Mouse (Mus musculus) left cerebral cortex, postnatal 10 days (tissue): Measurements from ENCODE around the gene Ugt1a2. TPM values are rescaled to one million over a fixed set of nuclear protein-coding genes. Genes with fewer than 3 reads are reported as not detected.

Source experiments
- DNase-seq, 2 experiments: peaks; one replicate each; pipeline ENCODE4 v3.0.0; 2021 to 2022; ENCODE audit warnings: low spot score in 2 of 2, mixed read lengths in 1 of 2; ENCODE audit errors: extremely low spot score in 1 of 2
- intact Hi-C: fragments of 180-260 bp; cut with DNase I; formaldehyde crosslinking; loops from one replicate; pipeline ENCODE4 v1.15.1; 2025
- total RNA-seq, 2 experiments: library from RNA; stranded (reverse); gene quantifications; 2 replicates each; pipeline ENCODE4 v1.2.3; 2021

Gene Ugt1a2
- total RNA-seq, 2 experiments from 2014 or later: 0.17 TPM; not detected in 1

- intact Hi-C loops: no loop called here
Observed at GRCm38 (mm10) chr1:88247660-88248059, 47.3 kb downstream of the Ugt1a2 start.

GRCm38 (mm10) chr1:88248658-88249057 is 48.3 kb downstream of the Ugt1a2 start:
- intact Hi-C loops: no loop called here
- DNase-seq: peak in 1 of 2 experiments; percentile 81

More at GRCm38 (mm10) chr1:88247660-88248059, 47.3 kb downstream of the Ugt1a2 start:
- DNase-seq: peak in 1 of 2 experiments; percentile 57

GRCm38 (mm10) chr1:88249596-88249995 is 49.2 kb downstream of the Ugt1a2 start:
- peak in 1 of 2 experiments; percentile 43 for DNase-seq
- intact Hi-C loops: no loop called here

- intact Hi-C loops: no loop called here
- DNase-seq: peak in 1 of 2 experiments; percentile 32
Observed at GRCm38 (mm10) chr1:88250023-88250422, 49.6 kb downstream of the Ugt1a2 start.

GRCm38 (mm10) chr1:88253106-88253505 is 52.7 kb downstream of the Ugt1a2 start:
- peak in 1 of 2 experiments; percentile 54 for DNase-seq
- intact Hi-C loops: no loop called here

GRCm38 (mm10) chr1:88253540-88253939 is 53.1 kb downstream of the Ugt1a2 start:
- peak in 1 of 2 experiments; percentile 36 for DNase-seq
- intact Hi-C loops: no loop called here

- intact Hi-C loops: no loop called here
- peak in 1 of 2 experiments; percentile 76 for DNase-seq
Observed at GRCm38 (mm10) chr1:88254793-88255465, 54.5 kb downstream of the Ugt1a2 start.

- DNase-seq: peak in 1 of 2 experiments; percentile 64
- intact Hi-C loops: no loop called here
Observed at GRCm38 (mm10) chr1:88255466-88255857, 55.1 kb downstream of the Ugt1a2 start.

GRCm38 (mm10) chr1:88255989-88256754 is 55.8 kb downstream of the Ugt1a2 start:
- DNase-seq: peak in 1 of 2 experiments; percentile 83

GRCm38 (mm10) chr1:88256886-88257663 is 56.7 kb downstream of the Ugt1a2 start:
- intact Hi-C loops: no loop called here
- peak in 1 of 2 experiments; percentile 42 for DNase-seq

More at GRCm38 (mm10) chr1:88255989-88256754, 55.8 kb downstream of the Ugt1a2 start:
- intact Hi-C loops: no loop called here

GRCm38 (mm10) chr1:88257681-88258080 is 57.3 kb downstream of the Ugt1a2 start:
- peak in 1 of 2 experiments; percentile 64 for DNase-seq
- intact Hi-C loops: no loop called here

- intact Hi-C loops: no loop called here
- DNase-seq: peak in 1 of 2 experiments; percentile 51
Observed at GRCm38 (mm10) chr1:88258361-88258760, 58.0 kb downstream of the Ugt1a2 start.

GRCm38 (mm10) chr1:88258881-88259642 is 58.7 kb downstream of the Ugt1a2 start:
- peak in 1 of 2 experiments; percentile 69 for DNase-seq
- intact Hi-C loops: no loop called here

GRCm38 (mm10) chr1:88259643-88260024 is 59.2 kb downstream of the Ugt1a2 start:
- peak in 1 of 2 experiments; percentile 66 for DNase-seq
- intact Hi-C loops: no loop called here

- intact Hi-C loops: no loop called here
- DNase-seq: peak in 1 of 2 experiments; percentile 88
Observed at GRCm38 (mm10) chr1:88260114-88260513, 59.7 kb downstream of the Ugt1a2 start.

- intact Hi-C loops: no loop called here
- peak in 1 of 2 experiments; percentile 41 for DNase-seq
Observed at GRCm38 (mm10) chr1:88260604-88261377, 60.4 kb downstream of the Ugt1a2 start.

- peak in 1 of 2 experiments; percentile 60 for DNase-seq
- intact Hi-C loops: no loop called here
Observed at GRCm38 (mm10) chr1:88261706-88262105, 61.3 kb downstream of the Ugt1a2 start.

- intact Hi-C loops: no loop called here
- peak in 1 of 2 experiments; percentile 86 for DNase-seq
Observed at GRCm38 (mm10) chr1:88262255-88262654, 61.9 kb downstream of the Ugt1a2 start.
